Comparison of ENCODE assay signal across 8 mouse cellular contexts in the genomic region with DNA sequence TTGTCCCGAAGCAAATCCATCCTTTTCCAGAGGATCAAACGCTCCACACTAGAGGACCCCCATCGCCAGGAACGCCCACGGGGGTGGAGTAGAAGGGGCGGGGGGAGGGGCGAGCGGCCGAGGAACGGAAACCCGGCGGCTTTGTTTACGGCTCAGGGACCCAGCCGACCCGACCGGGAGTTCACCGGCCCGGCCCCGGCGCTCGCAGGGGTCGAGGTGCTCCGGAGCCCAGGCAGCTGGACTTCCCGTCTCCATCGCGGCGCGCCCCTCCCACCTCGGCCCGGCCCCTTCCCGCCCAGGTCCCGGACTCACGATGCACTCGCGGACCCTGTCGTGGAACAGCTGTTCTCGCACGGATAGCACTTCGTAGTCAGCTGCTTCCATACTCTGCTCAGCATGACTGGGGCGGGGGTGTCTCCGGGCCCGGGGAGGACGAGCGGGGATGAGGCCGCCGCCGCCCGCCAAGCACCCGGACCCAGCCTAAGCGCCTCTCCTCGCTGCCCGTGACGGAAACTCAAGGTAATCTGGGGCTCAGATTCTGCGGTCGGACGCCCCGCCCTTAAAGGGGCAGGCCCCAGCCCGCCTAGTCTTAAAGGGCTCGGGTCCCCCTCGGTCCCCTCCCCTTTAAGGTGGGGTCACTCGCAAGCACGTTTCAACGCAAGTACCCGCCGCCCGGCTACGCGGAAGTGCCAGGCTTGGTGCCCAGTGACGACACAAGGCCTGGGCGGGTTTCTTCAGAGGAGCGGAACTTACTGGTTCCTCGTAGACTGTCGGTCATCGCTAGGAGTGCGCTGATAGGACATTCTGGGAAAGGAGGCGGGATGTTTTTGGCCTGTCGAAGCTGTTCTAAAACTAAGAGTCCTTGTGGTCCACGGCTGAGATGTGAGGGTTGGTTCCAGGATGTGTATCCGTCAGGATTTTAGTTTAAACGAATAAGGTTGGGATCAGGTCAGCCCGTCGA. TPM values are rescaled to one million over a fixed set of nuclear protein-coding genes. Genes with fewer than 3 reads are reported as not detected.
DNase-seq lines count a peak whose midpoint lies in the region; ATAC-seq and TF ChIP-seq lines count a peak whose summit lies in the region.

TSS of gene Lmbr1l (minus strand) at position 694 of the 961 bp plus-strand sequence.

- H3K9ac ChIP-seq in embryonic facial prominence, embryonic 13.5 days = peak within 1 kb of the TSS; percentile 90
- H3K9ac ChIP-seq in limb, embryonic 12.5 days (replicated peaks) = peak within 1 kb of the TSS; percentile 80
- H3K9ac ChIP-seq in midbrain, embryonic 15.5 days = peak within 1 kb of the TSS; percentile 89

- TF ChIP-seq POLR2A in kidney, adult 2 months (IDR thresholded peaks at IDR 0.05; ENCODE audit: low read depth, low read length) = peak; percentile 24
- peak; percentile 79 for TF ChIP-seq POLR2A in spleen, adult 2 months (IDR thresholded peaks at IDR 0.05; ENCODE audit: low read depth, low read length)

- ATAC-seq in embryonic facial prominence, embryonic 13.5 days (ENCODE audit: insufficient number of reproducible peaks, insufficient read depth, low FRiP score, low TSS enrichment, low read depth) = peak; percentile 95
- peak; percentile 99 for ATAC-seq in limb, embryonic 12.5 days (ENCODE audit: insufficient number of reproducible peaks, insufficient read depth, low FRiP score, low TSS enrichment, low read depth)
- peak; percentile 99 for ATAC-seq in midbrain, embryonic 15.5 days (replicated peaks)

- H3K27ac ChIP-seq in embryonic facial prominence, embryonic 13.5 days = peak within 1 kb of the TSS; percentile 98
- H3K27ac ChIP-seq in kidney, adult 2 months (ENCODE audit: insufficient read depth, low read depth, low read length) = peak within 1 kb of the TSS; percentile 97
- peak within 1 kb of the TSS; percentile 96 for H3K27ac ChIP-seq in limb, embryonic 12.5 days
- peak within 1 kb of the TSS; percentile 96 for H3K27ac ChIP-seq in midbrain, embryonic 15.5 days
- peak within 1 kb of the TSS; percentile 96 for H3K27ac ChIP-seq in spleen, adult 2 months (ENCODE audit: insufficient read depth, low read length)

- H3K4me3 ChIP-seq in embryonic facial prominence, embryonic 13.5 days = peak within 1 kb of the TSS; percentile 84
- H3K4me3 ChIP-seq in kidney, adult 2 months (ENCODE audit: insufficient read depth, low read depth, low read length) = peak within 1 kb of the TSS; percentile 99
- H3K4me3 ChIP-seq in limb, embryonic 12.5 days (replicated peaks) = peak within 1 kb of the TSS; percentile 86
- peak within 1 kb of the TSS; percentile 95 for H3K4me3 ChIP-seq in midbrain, embryonic 15.5 days
- peak within 1 kb of the TSS; percentile 88 for H3K4me3 ChIP-seq in spleen, adult 2 months (ENCODE audit: extremely low read depth, insufficient read depth, insufficient read length)

- DNase-seq in 3134 (ENCODE audit: extremely low read depth, insufficient read length, low spot score) = peak; percentile 100
- DNase-seq in adrenal gland, postnatal 36 days = peak; percentile 99
- DNase-seq in heart, adult 18-20 months = peak; percentile 99 to 100
- peak; percentile 100 for DNase-seq in kidney, adult 2 months
- DNase-seq in spleen, adult 2 months (ENCODE audit: low read depth in 1 of 2, low spot score in 2 of 2) = peak; percentile 99

- H3K4me2 ChIP-seq in embryonic facial prominence, embryonic 13.5 days = peak within 1 kb of the TSS; percentile 80
- peak within 1 kb of the TSS; percentile 88 for H3K4me2 ChIP-seq in limb, embryonic 12.5 days
- peak within 1 kb of the TSS; percentile 82 for H3K4me2 ChIP-seq in midbrain, embryonic 15.5 days

- H3K27me3 ChIP-seq in embryonic facial prominence, embryonic 13.5 days = no peaks in the 10 kb centered on the region
- no peaks in the 10 kb centered on the region for H3K27me3 ChIP-seq in kidney, adult 2 months (replicated peaks; ENCODE audit: control insufficient read depth, insufficient read depth, low read length)
- H3K27me3 ChIP-seq in limb, embryonic 12.5 days = no peaks in the 10 kb centered on the region
- no peaks in the 10 kb centered on the region for H3K27me3 ChIP-seq in midbrain, embryonic 15.5 days (replicated peaks)
- H3K27me3 ChIP-seq in spleen, adult 2 months (ENCODE audit: control insufficient read depth, insufficient read depth, low read length) = no peaks in the 10 kb centered on the region

- H3K9me3 ChIP-seq in embryonic facial prominence, embryonic 13.5 days = no peaks in the 10 kb centered on the region
- H3K9me3 ChIP-seq in limb, embryonic 12.5 days = no peaks in the 10 kb centered on the region
- H3K9me3 ChIP-seq in midbrain, embryonic 15.5 days = no peaks in the 10 kb centered on the region

- WGBS in embryonic facial prominence, embryonic 13.5 days = under 1% methylated on average over 82 of the region's 82 CpGs
- WGBS in kidney, adult 2 months = under 1% methylated on average over 82 of the region's 82 CpGs
- WGBS in limb, embryonic 12.5 days = under 1% methylated on average over 82 of the region's 82 CpGs
- WGBS in midbrain, embryonic 15.5 days = under 1% methylated on average over 72 of the region's 82 CpGs
- under 1% methylated on average over 78 of the region's 82 CpGs for WGBS in spleen, adult 2 months

- TF ChIP-seq CTCF in kidney, adult 2 months (conservative IDR thresholded peaks at IDR 0.05; ENCODE audit: insufficient read depth, insufficient read length, low read depth, low read length) = no peak
- TF ChIP-seq CTCF in spleen, adult 2 months (IDR thresholded peaks at IDR 0.05; ENCODE audit: extremely low read depth, insufficient read depth, insufficient read length, insufficient replicate concordance) = no peak

- peaks cover 20% of the 10 kb centered on the region for H3K4me1 ChIP-seq in embryonic facial prominence, embryonic 13.5 days
- H3K4me1 ChIP-seq in kidney, adult 2 months (ENCODE audit: control insufficient read depth, insufficient read depth, low read length) = peaks cover 27% of the 10 kb centered on the region
- peaks cover 11% of the 10 kb centered on the region for H3K4me1 ChIP-seq in limb, embryonic 12.5 days (replicated peaks)
- H3K4me1 ChIP-seq in midbrain, embryonic 15.5 days = peaks cover 31% of the 10 kb centered on the region
- H3K4me1 ChIP-seq in spleen, adult 2 months (ENCODE audit: control insufficient read depth, insufficient read depth, insufficient read length) = no peaks in the 10 kb centered on the region; the same call in 1 of the 2 replicates

- H3K36me3 ChIP-seq in embryonic facial prominence, embryonic 13.5 days = peaks cover 25% of the 10 kb centered on the region
- no peaks in the 10 kb centered on the region for H3K36me3 ChIP-seq in kidney, adult 2 months (ENCODE audit: control insufficient read depth, insufficient read depth, low read length)
- peaks cover 24% of the 10 kb centered on the region for H3K36me3 ChIP-seq in limb, embryonic 12.5 days
- peaks cover 12% of the 10 kb centered on the region; the same call in 1 of the 2 replicates for H3K36me3 ChIP-seq in midbrain, embryonic 15.5 days (replicated peaks)
- H3K36me3 ChIP-seq in spleen, adult 2 months (ENCODE audit: control insufficient read depth, insufficient read depth, low read length) = peaks cover 3% of the 10 kb centered on the region

RNA-seq across cellular contexts. Expression of gene Lmbr1l, which starts in this region (rescaled TPM):
- total RNA-seq in adrenal gland, postnatal 36 days (2021) = 10 to 100 TPM; 14.0 to 15.5 TPM
- polyA plus RNA-seq in embryonic facial prominence, embryonic 13.5 days (2015; fragmentation: Nextera tagmentation; extraction: Ambion mirVana) = 26.8 and 27.8 TPM in 2 replicates
- total RNA-seq in heart, adult 18-20 months (2021) = 1 to 10 TPM; 7.4 to 9.8 TPM
- polyA plus RNA-seq in kidney, adult 2 months (2012; rRNA removed) = 36.1 and 50.2 TPM in 2 replicates
- 23.4 and 24.1 TPM in 2 replicates for polyA plus RNA-seq in limb, embryonic 12.5 days (2016; fragmentation: Nextera tagmentation; extraction: Ambion mirVana)
- polyA plus RNA-seq in midbrain, embryonic 15.5 days (2015; fragmentation: Nextera tagmentation; extraction: Ambion mirVana) = 35.5 and 38.3 TPM in 2 replicates
- 112 and 191 TPM in 2 replicates for polyA plus RNA-seq in spleen, adult 2 months (2012; rRNA removed)

Comparison
In these comparisons a context has a peak if more than half of its experiments do, and no peak if none do; other contexts are left out.
1. Peak in every context shown above with its lines: DNase-seq, ATAC-seq, H3K4me3 ChIP-seq and H3K27ac ChIP-seq.